Mouse (Mus musculus) testis, adult 2 months (tissue): ENCODE measurements around the gene Wnt8b. TPM values are rescaled to one million over a fixed set of nuclear protein-coding genes. Genes with fewer than 3 reads are reported as not detected.

Experiments
- H3K27ac ChIP-seq: fragments of 200-500 bp; 2 replicates; pipeline ENCODE4 v1.5.1; 2012; ENCODE audit warnings: low read depth, low read length; ENCODE audit not compliant: control insufficient read depth, insufficient read depth
- H3K27me3 ChIP-seq: fragments of 200-500 bp; 2 replicates; pipeline ENCODE4 v1.6.1; 2012; ENCODE audit warnings: mild to moderate bottlenecking, low read length, moderate library complexity; ENCODE audit not compliant: control insufficient read depth, insufficient read depth
- H3K36me3 ChIP-seq: fragments of 200-500 bp; 2 replicates; pipeline ENCODE4 v1.6.1; 2012; ENCODE audit warnings: mild to moderate bottlenecking, low read length; ENCODE audit not compliant: control insufficient read depth, insufficient read depth
- H3K4me1 ChIP-seq: fragments of 200-500 bp; 2 replicates; pipeline ENCODE4 v1.6.1; 2012; ENCODE audit warnings: low read length; ENCODE audit not compliant: control insufficient read depth, insufficient read depth
- H3K4me3 ChIP-seq: fragments of 200-500 bp; 2 replicates; pipeline ENCODE4 v1.5.1; 2012; ENCODE audit warnings: low read depth, mild to moderate bottlenecking, low read length, moderate library complexity, mixed read lengths; ENCODE audit not compliant: control insufficient read depth
- CTCF ChIP-seq: fragments of 200-500 bp; IDR thresholded peaks from 2 replicates; pipeline ENCODE4 v1.5.1; 2012; ENCODE audit warnings: low read depth, mild to moderate bottlenecking, inconsistent platforms, low read length, moderate library complexity; ENCODE audit not compliant: control insufficient read depth, insufficient read depth, insufficient replicate concordance
- POLR2A ChIP-seq: fragments of 200-500 bp; IDR thresholded peaks from 2 replicates; pipeline ENCODE4 v1.6.1; 2012; ENCODE audit warnings: low read depth, mild to moderate bottlenecking, inconsistent platforms, low read length, moderate library complexity; ENCODE audit not compliant: control insufficient read depth
- polyA plus RNA-seq: library from polyadenylated mRNA; depleted of rRNA; stranded (reverse); fragments of >200 nt; gene quantifications from 2 replicates; pipeline ENCODE4 v1.2.3, GENCODE M21; 2012; rRNA removed

Gene Wnt8b
- polyA plus RNA-seq, 1 experiment: 0.30 TPM

- Histone ChIP-seq H3K4me3 (peak within 1 kb of the TSS; percentile 93), H3K4me1 (peaks cover 2% of the 10 kb centered on the region), H3K27me3 (no peaks in the 10 kb centered on the region), H3K36me3 (peaks cover 1% of the 10 kb centered on the region; the same call in 1 of the 2 replicates), H3K27ac (peak within 1 kb of the TSS; percentile 79; the same call in 1 of the 2 replicates)
- TF ChIP-seq POLR2A (peak; percentile 87), CTCF (peak; percentile 96)
Observed at GRCm38 (mm10) chr19:44562652-44563206, 69.5 kb downstream of the Wnt8b start, which contains the start of gene Hif1an. Hif1an (plus strand) TSS chr19:44562850.

Other genes starting within 250 kb of the Wnt8b start
- 60.9 and 71.6 TPM in 2 replicates for gene Scd2, start 199.8 kb upstream of the Wnt8b start, polyA plus RNA-seq
- gene Scd4, start 160.4 kb upstream of the Wnt8b start, polyA plus RNA-seq: 0.22 and 0.37 TPM in 2 replicates
- gene Scd1, start 85.6 kb upstream of the Wnt8b start, polyA plus RNA-seq: 14.6 and 32.0 TPM in 2 replicates
- gene Sec31b, start 52.4 kb downstream of the Wnt8b start, polyA plus RNA-seq: 3.2 and 3.3 TPM in 2 replicates
- not detected in 2 replicates for gene Gm20538, start 59.4 kb downstream of the Wnt8b start, polyA plus RNA-seq
- 614 and 616 TPM in 2 replicates for gene Ndufb8, start 62.0 kb downstream of the Wnt8b start, polyA plus RNA-seq
- gene Hif1an, start 69.4 kb downstream of the Wnt8b start, polyA plus RNA-seq: 17.0 and 19.2 TPM in 2 replicates